Mouse (Mus musculus) layer of hippocampus, postnatal 10 days (tissue): ENCODE results near the gene Prune1. TPM values are rescaled to one million over a fixed set of nuclear protein-coding genes. Genes with fewer than 3 reads are reported as not detected.

Source experiments
- DNase-seq, 2 experiments: peaks; one replicate each; pipeline ENCODE4 v3.0.0; 2021; ENCODE audit warnings: low spot score in 2 of 2
- total RNA-seq, 2 experiments: library from RNA; stranded (reverse); gene quantifications; 2 replicates each; pipeline ENCODE4 v1.2.3; 2021

Prune1 gene
- total RNA-seq, 2 experiments from 2014 or later: 34.9 to 36.3 TPM

- no peak for DNase-seq
Observed at GRCm38 (mm10) chr3:95239971-95240370, 41.9 kb downstream of the Prune1 start.

DNA sequence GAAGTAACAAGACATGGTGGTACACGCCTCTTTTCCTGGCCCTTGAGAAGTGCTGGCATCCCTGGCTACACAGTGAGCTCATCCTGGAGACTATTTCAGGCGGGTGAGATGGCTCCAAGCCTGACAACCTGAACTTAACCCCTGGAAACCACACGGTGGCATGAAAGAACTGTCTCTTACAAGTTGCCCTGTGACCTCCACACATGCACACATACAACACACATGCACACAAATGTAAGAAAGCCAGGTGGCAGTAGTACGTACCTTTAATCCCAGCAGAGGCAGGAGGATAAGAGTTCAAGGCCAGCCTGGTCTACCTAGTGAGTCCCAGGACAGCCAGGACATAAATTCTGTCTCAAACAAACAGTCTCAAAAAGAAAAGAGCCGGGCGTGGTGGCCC is 42.9 kb downstream of the Prune1 start:
- DNase-seq: no peak

GRCm38 (mm10) chr3:95237541-95238099 is 44.3 kb downstream of the Prune1 start:
- no peak for DNase-seq

- no peak for DNase-seq
Observed at GRCm38 (mm10) chr3:95235386-95236301, 46.2 kb downstream of the Prune1 start.

DNA sequence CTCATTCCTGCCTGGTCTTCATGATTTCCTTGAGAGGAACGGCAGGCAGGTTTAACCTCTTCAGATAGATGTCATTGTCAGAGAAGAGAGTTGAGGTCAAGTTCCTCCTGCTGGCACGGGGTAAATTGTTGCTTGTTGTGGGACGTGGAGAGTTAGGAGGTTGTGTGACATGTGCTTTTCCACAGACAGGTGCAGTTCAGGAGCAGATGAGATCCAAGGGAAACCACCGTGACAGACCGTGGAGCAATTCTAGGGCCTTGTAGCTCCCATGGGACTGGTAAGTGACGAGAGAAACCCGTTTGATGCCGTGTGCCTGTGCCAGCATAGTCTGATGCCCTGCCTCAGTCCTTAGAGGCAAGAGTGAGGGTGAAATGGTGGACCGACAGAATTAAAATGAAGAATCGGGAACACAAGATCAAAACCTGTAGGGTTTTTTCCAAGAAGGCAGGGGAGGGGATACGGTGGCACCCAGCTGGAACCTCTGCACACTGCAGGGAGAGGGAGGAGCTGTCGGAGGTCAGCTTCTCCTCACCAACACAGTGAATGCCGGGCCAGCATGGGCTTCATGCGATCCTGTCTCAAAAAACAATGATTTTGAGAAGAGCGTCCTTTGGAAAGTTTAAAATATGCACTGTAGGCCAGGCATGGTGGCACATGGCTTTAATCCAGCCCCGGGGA is 48.4 kb downstream of the Prune1 start:
- DNase-seq: no peak

DNA sequence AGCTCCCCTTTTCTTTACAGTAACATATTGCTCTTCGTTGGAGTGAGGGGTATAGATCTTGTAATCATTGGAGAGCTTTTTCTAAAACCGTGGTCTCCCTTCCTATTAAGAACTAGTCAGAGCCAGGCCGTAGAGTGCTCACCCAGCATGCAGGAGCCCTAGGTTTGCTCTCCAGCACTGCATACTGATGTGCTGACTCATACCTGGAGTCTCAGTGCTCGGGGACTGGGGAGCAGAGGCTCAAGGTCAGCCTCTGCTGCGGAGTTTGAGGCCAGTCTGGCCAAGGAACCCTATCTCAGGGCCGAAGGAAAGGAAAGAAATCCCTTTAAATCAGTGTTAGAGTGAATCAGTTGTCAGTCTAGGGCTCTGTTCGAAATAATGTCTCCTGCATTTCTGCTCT is 49.1 kb downstream of the Prune1 start:
- no peak for DNase-seq

GRCm38 (mm10) chr3:95231298-95232221 is 50.3 kb downstream of the Prune1 start, which contains the start of gene Mllt11:
TSS of gene Mllt11 (minus strand) at chr3:95232171.
- peak in 1 of 2 experiments; percentile 27 for DNase-seq

DNA sequence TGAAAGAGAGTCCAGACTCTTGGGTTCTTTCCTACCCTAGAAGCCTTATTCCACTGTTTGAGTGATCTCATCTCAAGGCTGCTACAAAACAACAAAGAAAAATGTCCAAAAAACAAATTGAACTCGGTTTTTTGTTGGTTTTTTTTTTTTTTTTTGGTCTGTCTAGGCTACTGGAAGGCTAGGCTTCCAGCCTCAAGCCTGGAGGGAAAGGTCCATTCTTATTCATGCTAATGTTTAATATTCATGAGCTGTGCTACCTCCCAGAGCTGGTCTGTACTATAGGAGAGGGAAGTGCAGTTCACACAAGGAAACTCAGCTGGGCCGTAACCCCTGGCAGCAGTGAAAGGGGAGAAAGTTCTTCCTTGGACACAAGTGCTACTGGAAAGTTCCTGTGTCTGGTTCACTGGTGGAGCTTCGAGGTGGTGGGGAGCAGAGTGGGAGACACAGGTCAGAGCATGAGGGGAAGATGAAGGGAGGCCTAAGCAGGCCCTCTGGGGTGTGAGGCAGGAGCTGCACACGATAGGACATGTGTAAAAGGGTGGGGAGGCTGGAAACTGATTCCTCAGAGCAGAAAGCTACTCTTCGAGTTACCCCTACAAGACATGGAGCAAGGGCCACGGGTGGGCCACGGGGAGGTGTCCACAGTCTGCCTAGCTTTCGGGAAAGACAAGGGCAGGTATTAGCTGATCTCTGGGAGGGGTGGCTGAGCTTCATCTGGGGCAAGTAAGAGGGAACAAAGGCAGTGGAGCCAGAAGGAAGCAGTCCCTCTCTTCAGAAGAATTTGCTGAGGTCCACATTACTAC is 51.2 kb downstream of the Prune1 start:
- no peak for DNase-seq

DNA sequence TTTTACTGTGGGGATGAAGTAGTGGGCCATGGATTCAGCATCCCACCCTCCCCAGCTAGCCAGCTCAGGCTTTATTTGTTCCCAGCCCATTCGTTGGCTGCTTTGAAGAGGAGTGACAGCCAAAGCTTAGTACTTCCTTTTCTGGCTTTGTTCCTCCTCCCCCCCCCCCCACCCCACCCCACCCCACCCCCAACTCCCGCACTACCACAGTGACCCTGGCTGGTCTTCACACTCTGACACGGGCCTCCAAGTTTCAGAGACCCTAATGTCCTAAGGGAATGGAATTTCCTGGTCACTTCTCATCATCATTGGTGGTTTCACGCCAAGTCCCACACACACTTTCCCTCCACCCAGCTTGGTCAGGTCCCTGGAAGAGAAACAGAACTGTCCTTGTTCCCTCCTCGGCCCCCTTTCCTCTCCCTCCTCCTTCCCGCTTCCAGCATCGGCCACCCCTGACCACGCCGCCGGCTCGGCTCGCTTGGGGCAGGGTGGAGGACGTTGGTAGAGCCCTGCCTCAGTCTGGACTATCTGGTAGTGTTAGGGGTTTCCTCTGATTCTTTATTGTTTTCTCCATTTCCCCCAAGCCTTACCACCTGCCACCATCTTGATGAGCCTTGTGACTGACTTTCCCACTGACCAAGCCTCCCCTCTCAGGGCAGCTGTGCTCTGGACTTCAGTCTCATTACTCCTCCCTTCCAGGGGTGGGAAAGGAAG is 51.9 kb downstream of the Prune1 start:
- DNase-seq: peak; percentile 68 to 70

GRCm38 (mm10) chr3:95228894-95229780 is 52.7 kb downstream of the Prune1 start:
- peak; percentile 70 to 74 for DNase-seq

DNA sequence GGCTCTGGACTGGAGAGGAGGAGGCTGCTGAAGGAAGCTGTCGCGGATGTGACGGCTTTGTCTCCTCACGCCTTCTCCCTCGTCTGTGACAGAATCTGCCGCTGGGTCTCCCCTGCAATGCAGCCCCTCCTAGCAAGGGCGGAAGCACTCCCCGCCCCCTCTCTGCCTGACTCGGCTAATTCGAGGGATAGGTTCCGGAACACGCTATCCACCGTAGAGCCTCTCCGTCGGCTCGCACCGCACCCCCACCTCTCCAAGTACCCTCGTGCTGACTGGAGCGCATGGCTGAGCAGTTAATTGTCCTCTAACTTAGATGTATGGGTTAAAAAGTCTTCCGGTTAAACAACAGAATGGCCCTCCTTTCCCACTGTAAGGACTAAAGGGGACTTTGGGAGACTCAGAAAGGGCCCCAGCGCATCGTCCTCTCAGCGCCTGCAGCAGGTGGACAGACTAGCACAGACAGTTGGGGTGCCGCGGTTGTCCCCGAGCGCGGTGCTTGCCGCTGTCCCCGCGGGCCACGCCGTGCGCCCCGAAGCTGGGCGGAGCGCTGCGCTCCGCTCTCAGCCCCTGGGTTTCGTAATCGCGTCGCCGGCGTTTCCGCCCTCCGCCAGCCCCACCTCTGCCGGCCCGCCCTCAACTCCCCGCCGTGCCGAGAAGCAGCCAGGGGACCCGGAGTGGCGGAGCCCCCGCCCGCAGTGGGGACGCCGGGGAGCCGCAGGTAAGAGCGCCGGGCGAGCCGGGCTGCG is 53.6 kb downstream of the Prune1 start, which contains the start of gene Cdc42se1:
TSS of gene Cdc42se1 (plus strand) at position 585 of the 746 bp plus-strand sequence.
- peak; percentile 88 to 91 for DNase-seq

GRCm38 (mm10) chr3:95227214-95227613 is 54.7 kb downstream of the Prune1 start:
- DNase-seq: no peak

DNA sequence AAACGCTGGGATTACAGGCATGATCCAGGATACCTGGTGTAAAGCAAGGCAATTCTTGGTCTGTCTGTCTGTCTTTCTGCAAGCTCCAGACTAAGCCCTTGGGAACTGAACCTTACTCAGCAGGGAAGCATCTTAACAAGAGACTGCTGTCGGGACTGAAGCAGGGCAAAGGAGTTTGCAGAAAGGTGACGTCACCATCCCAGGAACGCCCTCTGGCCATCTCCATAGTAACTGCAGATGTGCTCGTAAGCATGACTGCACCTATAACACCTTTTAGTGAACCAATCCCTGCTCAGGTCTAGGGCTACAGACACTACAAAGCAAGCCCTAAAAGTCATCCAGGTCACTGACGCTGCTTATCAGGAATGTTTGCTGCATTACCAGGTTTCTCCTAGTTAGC is 57.6 kb downstream of the Prune1 start:
- no peak for DNase-seq

- DNase-seq: no peak
Observed at GRCm38 (mm10) chr3:95223041-95223440, 58.8 kb downstream of the Prune1 start.

GRCm38 (mm10) chr3:95218466-95219137 is 63.3 kb downstream of the Prune1 start:
- no peak for DNase-seq

DNA sequence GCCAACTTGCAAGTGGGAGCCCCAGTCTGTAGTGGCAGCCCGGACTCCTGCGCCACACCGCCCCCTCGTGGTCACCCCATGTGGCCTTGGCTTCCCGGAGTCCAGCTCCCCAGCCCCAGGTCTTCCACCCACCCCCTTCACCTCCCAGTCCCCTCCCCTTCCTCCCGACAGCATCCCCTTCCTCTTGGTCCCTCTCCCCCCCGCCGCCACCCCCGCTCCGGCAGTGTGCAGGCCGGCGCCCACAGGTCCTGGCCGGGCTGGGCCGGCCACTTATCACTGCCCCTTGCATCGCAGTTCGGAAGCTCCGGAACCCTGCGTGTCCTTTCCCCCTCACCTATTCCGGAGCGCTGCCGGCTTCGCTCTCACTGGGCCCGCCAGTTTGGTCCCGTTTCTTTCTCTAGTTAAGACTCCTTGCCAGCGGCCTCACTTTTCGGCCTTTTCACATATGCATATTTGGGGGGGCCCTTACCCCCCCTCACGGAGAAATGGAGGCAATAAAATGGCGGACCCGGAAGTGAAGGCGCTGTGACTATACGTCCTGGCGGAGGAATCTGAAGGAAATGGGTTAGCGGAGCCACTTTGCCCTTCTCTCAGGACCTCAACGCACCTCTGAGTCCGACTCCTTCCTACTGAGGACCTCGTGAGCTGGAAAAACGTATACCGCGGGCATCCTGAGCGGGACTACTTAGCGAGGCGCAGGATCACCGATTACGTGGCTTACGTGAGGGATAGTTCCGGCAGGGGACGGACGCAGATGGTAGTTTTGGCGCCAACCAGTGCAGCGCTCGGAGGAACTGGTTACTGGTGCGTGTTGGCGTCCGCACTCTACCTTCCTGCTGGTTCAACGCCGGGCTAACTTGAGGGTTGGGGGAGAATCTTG is 64.4 kb downstream of the Prune1 start, which contains the start of gene Gabpb2:
TSS of gene Gabpb2 (minus strand) at position 662 of the 880 bp plus-strand sequence.
- DNase-seq: peak; percentile 94 to 95
